Mouse (Mus musculus): ENCODE measurements around the gene Uchl4. TPM values are rescaled to one million over a fixed set of nuclear protein-coding genes. Genes with fewer than 3 reads are reported as not detected.
"Not testable (repeated sequence)": the region's sequence is repeated elsewhere in the genome, so short reads cannot be mapped to it uniquely, and the experiment has no call there.

The Uchl4 gene
- polyA plus RNA-seq (2015; fragmentation: Nextera tagmentation; extraction: Ambion mirVana), result 1.8 and 2.4 TPM in 2 replicates

DNA sequence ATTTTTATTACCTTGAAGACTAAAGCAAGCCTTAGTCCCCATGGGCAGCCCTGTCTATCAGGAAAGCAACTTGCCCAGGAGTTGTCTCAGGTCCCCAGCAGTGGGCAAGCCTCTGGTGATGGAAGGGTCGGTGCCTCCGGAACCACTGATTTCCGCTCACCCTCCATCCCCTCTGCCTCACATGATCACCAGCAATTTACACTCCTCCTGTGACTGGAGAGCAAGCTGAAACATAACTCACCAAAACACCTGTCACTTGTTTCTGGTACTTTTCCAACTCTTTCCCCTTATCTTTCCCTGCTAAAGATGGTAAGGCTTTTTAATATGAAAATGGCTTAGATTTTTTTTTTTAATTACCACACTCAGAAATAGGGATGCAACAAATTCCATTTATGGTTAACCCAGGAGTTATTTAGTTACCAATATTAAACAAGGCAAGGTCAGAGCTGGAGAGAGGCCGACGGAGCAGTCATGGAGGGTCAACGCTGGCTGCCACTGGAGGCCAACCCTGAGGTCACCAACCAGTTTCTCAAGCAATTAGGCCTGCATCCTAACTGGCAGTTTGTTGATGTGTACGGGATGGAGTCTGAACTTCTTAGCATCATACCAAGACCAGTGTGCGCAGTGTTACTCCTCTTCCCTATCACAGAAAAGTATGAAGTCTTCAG is at the start of gene Uchl4:
TSS of gene Uchl4 (plus strand) at position 434 of the 668 bp plus-strand sequence.
- Histone ChIP-seq H3K4me3 (ENCODE audit: low read length) (no peak within 1 kb of the TSS), H3K27me3 (replicated peaks; ENCODE audit: control insufficient read depth, insufficient read depth, low read length) (no peaks in the 10 kb centered on the region), H3K9me3 (ENCODE audit: control insufficient read depth, low read length) (no peaks in the 10 kb centered on the region), H3K4me1 (ENCODE audit: control insufficient read depth, insufficient read depth, low read length) (peaks cover 24% of the 10 kb centered on the region), H3K4me2 (ENCODE audit: low read depth, low read length) (no peak within 1 kb of the TSS), H3K9ac (ENCODE audit: low read depth, low read length) (no peak within 1 kb of the TSS), H3K36me3 (ENCODE audit: control insufficient read depth, insufficient read depth, low read length) (no peaks in the 10 kb centered on the region), H3K27ac (ENCODE audit: low read length) (peak within 1 kb of the TSS; percentile 49; the same call in 1 of the 2 replicates)
- WGBS, result 82% methylated on average over 8 of the region's 8 CpGs
- no peak for ATAC-seq

DNA sequence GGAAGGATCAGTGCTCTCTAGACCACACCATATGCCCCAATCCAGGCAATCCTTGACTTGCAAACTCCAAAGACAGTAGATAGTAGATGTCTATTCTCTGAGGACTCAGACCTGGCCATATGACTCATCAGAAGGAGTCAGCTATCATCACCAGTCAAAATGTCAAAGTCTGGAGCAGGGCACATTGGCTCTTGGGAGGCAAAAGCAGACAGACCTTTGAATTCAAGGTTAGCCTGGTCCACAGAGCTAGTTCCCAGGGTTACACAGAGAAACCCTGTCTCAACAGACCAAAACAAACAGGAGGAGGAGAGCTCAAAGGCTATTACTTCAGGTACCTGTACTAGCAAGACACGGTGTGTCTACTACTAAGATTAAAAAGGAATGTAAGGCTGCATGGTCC is 41.1 kb upstream of the Uchl4 start:
- Histone ChIP-seq H3K27me3 (replicated peaks; ENCODE audit: control insufficient read depth, insufficient read depth, low read length) (no peaks in the 10 kb centered on the region), H3K27ac (ENCODE audit: low read length) (no peak overlapping the region), H3K4me2 (ENCODE audit: low read depth, low read length) (no peak overlapping the region), H3K9ac (ENCODE audit: low read depth, low read length) (no peak overlapping the region), H3K36me3 (ENCODE audit: control insufficient read depth, insufficient read depth, low read length) (peaks cover 19% of the 10 kb centered on the region), H3K9me3 (ENCODE audit: control insufficient read depth, low read length) (no peaks in the 10 kb centered on the region), H3K4me1 (ENCODE audit: control insufficient read depth, insufficient read depth, low read length) (peaks cover 6% of the 10 kb centered on the region; the same call in 1 of the 2 replicates), H3K4me3 (ENCODE audit: low read length) (no peak overlapping the region)
- ATAC-seq, result no peak
- WGBS, result 96% methylated on average over 1 of the region's 1 CpGs

DNA sequence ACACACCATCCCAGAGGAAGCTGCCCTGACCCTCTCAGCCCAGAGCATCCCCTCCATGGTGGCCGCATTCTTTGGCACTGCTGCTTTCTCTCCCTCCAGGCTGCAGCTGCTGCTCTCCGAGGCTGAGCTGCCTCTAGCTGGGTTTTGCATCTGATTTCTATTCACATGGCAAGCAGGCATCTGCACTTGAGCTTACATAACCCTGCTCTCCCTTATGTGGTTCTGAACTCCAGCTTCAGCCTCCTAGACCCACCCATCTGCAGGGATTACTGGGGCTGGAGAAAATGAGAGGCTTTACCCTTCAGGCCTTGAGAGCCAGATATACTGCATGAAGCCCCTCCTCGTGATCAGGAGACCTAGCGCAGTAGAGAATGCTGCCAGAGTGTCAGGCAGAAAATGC is 39.4 kb upstream of the Uchl4 start:
- no peak for ATAC-seq
- Histone ChIP-seq H3K9ac (ENCODE audit: low read depth, low read length) (no peak overlapping the region), H3K4me3 (ENCODE audit: low read length) (no peak overlapping the region), H3K36me3 (ENCODE audit: control insufficient read depth, insufficient read depth, low read length) (peaks cover 19% of the 10 kb centered on the region), H3K4me1 (ENCODE audit: control insufficient read depth, insufficient read depth, low read length) (peaks cover 8% of the 10 kb centered on the region; the same call in 1 of the 2 replicates), H3K27me3 (replicated peaks; ENCODE audit: control insufficient read depth, insufficient read depth, low read length) (no peaks in the 10 kb centered on the region), H3K9me3 (ENCODE audit: control insufficient read depth, low read length) (no peaks in the 10 kb centered on the region), H3K4me2 (ENCODE audit: low read depth, low read length) (no peak overlapping the region), H3K27ac (ENCODE audit: low read length) (no peak overlapping the region)
- WGBS, result 75% methylated on average over 4 of the region's 4 CpGs

DNA sequence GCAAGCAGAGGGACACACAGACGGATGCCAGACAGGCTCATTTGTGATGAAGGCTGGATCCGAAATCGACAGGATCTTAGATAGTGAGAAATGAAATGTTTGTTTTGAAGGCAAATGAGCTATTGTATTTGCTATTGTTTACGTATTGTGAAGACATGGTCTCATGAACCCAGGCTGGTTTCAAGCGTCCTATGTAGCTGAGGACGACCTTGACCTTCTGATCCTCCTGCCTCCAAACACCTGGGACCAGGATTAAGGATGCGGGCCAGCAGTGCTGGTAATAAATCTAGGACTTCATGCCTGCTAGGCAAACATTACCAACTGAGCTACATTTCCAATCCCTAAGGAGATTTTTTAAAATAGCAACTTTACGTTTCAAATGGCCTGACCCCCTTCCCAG is 37.5 kb upstream of the Uchl4 start:
- H3K4me1 ChIP-seq (ENCODE audit: control insufficient read depth, insufficient read depth, low read length), result peaks cover 8% of the 10 kb centered on the region; the same call in 1 of the 2 replicates
- no peaks in the 10 kb centered on the region for H3K9me3 ChIP-seq (ENCODE audit: control insufficient read depth, low read length)
- H3K4me3 ChIP-seq (ENCODE audit: low read length), result no peak overlapping the region
- H3K36me3 ChIP-seq (ENCODE audit: control insufficient read depth, insufficient read depth, low read length), result peaks cover 14% of the 10 kb centered on the region
- H3K27ac ChIP-seq (ENCODE audit: low read length), result no peak overlapping the region
- WGBS, result 78% methylated on average over 8 of the region's 8 CpGs
- H3K9ac ChIP-seq (ENCODE audit: low read depth, low read length), result no peak overlapping the region
- ATAC-seq, result no peak
- H3K27me3 ChIP-seq (replicated peaks; ENCODE audit: control insufficient read depth, insufficient read depth, low read length), result no peaks in the 10 kb centered on the region
- H3K4me2 ChIP-seq (ENCODE audit: low read depth, low read length), result no peak overlapping the region

DNA sequence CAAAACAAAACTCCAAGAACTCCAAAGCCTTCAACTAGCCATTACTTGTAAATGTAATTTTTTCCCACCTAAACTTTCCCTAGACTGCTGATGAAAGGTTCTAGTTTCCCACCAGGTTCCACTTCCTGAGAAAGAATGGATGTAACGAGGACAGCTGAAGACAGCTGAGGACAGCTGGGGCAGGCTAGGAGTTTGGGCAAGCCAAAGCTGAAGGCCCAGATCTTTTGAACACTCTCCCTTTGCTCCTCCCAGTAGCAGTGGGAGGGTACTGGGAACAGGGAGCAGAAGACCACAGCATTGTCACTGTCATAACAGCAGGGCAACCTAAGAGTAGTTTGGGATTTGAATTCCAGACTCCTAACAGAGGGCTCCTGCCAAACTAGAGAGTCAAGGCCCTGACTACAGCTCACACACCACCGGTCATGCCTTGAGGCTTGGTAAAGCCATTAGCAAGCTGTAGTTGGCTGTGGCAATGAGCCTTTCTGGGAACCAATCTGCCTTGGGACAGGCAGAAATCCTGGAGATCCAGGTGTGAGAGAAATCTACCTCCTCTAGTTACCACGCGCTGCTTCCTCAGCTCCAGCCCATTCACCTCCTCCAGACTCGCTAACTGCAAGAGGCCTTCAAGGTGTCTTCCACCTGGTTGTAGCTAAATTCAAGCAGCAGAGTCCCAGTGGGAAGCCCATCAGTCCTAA is 36.8 kb upstream of the Uchl4 start:
- Histone ChIP-seq H3K36me3 (ENCODE audit: control insufficient read depth, insufficient read depth, low read length) (peaks cover 7% of the 10 kb centered on the region), H3K9ac (ENCODE audit: low read depth, low read length) (no peak overlapping the region), H3K4me2 (ENCODE audit: low read depth, low read length) (no peak overlapping the region), H3K4me1 (ENCODE audit: control insufficient read depth, insufficient read depth, low read length) (peaks cover 12% of the 10 kb centered on the region; the same call in 1 of the 2 replicates), H3K27ac (ENCODE audit: low read length) (peak overlapping the region; percentile 79), H3K4me3 (ENCODE audit: low read length) (no peak overlapping the region), H3K27me3 (replicated peaks; ENCODE audit: control insufficient read depth, insufficient read depth, low read length) (no peaks in the 10 kb centered on the region), H3K9me3 (ENCODE audit: control insufficient read depth, low read length) (no peaks in the 10 kb centered on the region)
- WGBS, result 87% methylated on average over 5 of the region's 5 CpGs
- peak; percentile 10; the same call in 1 of the 2 replicates for ATAC-seq

DNA sequence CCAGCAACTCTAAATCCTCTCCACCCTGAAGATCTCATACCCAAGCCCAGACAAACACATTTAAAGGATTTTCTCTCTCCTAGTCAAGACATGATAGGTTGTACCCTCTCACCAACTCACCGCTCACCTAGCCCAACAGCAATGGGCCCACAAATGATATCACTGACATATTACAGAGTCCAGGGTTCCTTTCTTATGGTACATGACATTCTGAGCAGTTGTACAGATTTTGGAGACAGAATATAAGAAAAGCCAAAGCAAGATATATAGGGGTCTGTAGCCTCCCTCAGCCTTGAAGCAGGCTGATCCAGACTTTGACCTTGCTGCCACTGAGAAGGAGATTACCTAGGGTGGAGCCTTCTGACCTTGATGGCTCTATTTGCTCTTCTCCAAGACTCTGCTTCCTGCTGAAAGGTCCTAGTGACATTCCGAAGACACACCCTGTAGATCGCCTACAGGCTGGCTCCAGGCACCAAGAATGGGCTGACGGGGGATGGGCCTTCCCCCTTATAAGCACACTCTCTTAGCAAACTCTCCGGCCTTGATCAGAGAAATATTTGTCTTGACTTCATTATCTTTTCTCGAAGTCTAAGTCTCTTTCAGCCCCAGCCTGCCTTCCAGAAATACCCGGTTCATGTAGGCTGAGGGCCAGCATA is 36.1 kb upstream of the Uchl4 start:
- not testable (repeated sequence) for H3K4me3 ChIP-seq (ENCODE audit: low read length); H3K27me3 ChIP-seq (replicated peaks; ENCODE audit: control insufficient read depth, insufficient read depth, low read length); H3K4me2 ChIP-seq (ENCODE audit: low read depth, low read length); H3K9me3 ChIP-seq (ENCODE audit: control insufficient read depth, low read length); H3K9ac ChIP-seq (ENCODE audit: low read depth, low read length); H3K36me3 ChIP-seq (ENCODE audit: control insufficient read depth, insufficient read depth, low read length)
- Histone ChIP-seq H3K4me1 (ENCODE audit: control insufficient read depth, insufficient read depth, low read length) (peaks cover 12% of the 10 kb centered on the region; the same call in 1 of the 2 replicates), H3K27ac (ENCODE audit: low read length) (peak overlapping the region; percentile 93)
- peak; percentile 65 for ATAC-seq
- 62% methylated on average over 7 of the region's 7 CpGs for WGBS

DNA sequence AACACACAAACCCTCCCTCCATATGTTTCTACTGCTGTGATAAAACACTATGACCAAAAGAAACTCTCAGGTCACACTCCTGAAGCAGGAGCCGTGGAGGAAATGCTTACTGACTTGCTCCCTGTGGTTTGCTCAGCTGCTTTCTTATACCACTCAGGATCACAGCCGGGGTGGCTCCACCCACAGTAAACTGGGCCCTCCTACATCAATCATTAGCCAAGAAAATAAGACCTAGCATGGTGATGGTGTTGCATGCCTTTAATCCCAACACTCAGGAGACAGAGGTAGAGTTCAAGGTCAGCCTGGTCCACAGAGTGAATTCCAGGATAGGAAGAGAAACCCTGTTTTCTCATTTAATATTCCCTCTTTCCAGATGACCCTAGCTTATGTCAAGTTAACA is 35.1 kb upstream of the Uchl4 start:
- no peak overlapping the region for H3K4me3 ChIP-seq (ENCODE audit: low read length)
- 49% methylated on average over 2 of the region's 2 CpGs for WGBS
- peak overlapping the region; percentile 93 for H3K27ac ChIP-seq (ENCODE audit: low read length)
- H3K4me1 ChIP-seq (ENCODE audit: control insufficient read depth, insufficient read depth, low read length), result peaks cover 12% of the 10 kb centered on the region; the same call in 1 of the 2 replicates
- no peaks in the 10 kb centered on the region for H3K27me3 ChIP-seq (replicated peaks; ENCODE audit: control insufficient read depth, insufficient read depth, low read length)
- ATAC-seq, result peak; percentile 81
- H3K9me3 ChIP-seq (ENCODE audit: control insufficient read depth, low read length), result no peaks in the 10 kb centered on the region
- 0 out of 2 replicates have a peak, but pooled peaks cover 3% of the 10 kb centered on the region for H3K36me3 ChIP-seq (ENCODE audit: control insufficient read depth, insufficient read depth, low read length)
- no peak overlapping the region for H3K9ac ChIP-seq (ENCODE audit: low read depth, low read length)
- peak overlapping the region; percentile 20; the same call in 1 of the 2 replicates for H3K4me2 ChIP-seq (ENCODE audit: low read depth, low read length)

DNA sequence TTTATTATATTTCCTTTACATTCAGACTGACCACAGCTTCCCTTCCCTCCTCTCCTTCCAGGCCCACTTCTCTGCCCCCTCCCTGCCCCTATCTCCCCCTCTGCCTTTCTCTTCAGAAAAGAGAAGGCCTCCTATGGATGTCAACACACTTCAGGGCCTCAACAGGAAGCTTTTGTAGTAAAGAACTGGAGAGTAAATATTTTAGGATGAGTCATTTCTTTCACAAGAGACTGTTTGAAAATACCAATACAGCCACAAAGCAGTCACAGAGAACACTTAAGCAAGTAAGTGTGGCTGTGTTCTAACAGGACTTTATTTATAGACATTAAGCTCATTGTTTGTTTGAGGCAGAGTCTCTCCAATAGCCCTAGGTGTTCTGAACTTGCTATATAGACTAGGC is 32.7 kb upstream of the Uchl4 start:
- Histone ChIP-seq H3K27ac (ENCODE audit: low read length) (no peak overlapping the region), H3K9me3 (ENCODE audit: control insufficient read depth, low read length) (no peaks in the 10 kb centered on the region), H3K9ac (ENCODE audit: low read depth, low read length) (no peak overlapping the region), H3K4me2 (ENCODE audit: low read depth, low read length) (no peak overlapping the region), H3K4me1 (ENCODE audit: control insufficient read depth, insufficient read depth, low read length) (peaks cover 12% of the 10 kb centered on the region; the same call in 1 of the 2 replicates), H3K27me3 (replicated peaks; ENCODE audit: control insufficient read depth, insufficient read depth, low read length) (no peaks in the 10 kb centered on the region), H3K36me3 (ENCODE audit: control insufficient read depth, insufficient read depth, low read length) (no peaks in the 10 kb centered on the region), H3K4me3 (ENCODE audit: low read length) (no peak overlapping the region)
- no peak for ATAC-seq

DNA sequence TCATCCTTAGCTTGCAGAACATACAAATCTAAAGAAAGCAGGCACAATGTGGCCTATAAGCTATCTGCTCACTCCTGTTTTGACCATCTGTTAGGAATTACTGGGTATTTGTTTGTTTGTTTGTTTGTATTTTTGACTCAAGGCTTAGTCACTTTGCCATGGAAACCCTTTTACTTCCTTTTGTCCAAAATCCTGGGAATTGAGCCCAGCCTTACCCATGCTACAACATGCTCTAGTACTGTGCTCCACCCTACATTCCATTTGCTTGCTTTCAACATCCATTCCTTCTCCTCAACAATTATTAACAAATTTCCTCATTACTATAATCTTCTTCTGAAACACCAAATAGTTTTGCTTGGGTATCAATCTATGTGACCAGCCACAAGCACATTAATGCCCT is 32.1 kb upstream of the Uchl4 start:
- no peak overlapping the region for H3K27ac ChIP-seq (ENCODE audit: low read length)

More for the DNA sequence above, 32.1 kb upstream of the Uchl4 start:
- ATAC-seq, result no peak
- Histone ChIP-seq H3K27me3 (replicated peaks; ENCODE audit: control insufficient read depth, insufficient read depth, low read length) (no peaks in the 10 kb centered on the region), H3K4me2 (ENCODE audit: low read depth, low read length) (no peak overlapping the region), H3K4me3 (ENCODE audit: low read length) (no peak overlapping the region), H3K9me3 (ENCODE audit: control insufficient read depth, low read length) (no peaks in the 10 kb centered on the region), H3K36me3 (ENCODE audit: control insufficient read depth, insufficient read depth, low read length) (no peaks in the 10 kb centered on the region), H3K4me1 (ENCODE audit: control insufficient read depth, insufficient read depth, low read length) (peaks cover 12% of the 10 kb centered on the region; the same call in 1 of the 2 replicates), H3K9ac (ENCODE audit: low read depth, low read length) (no peak overlapping the region)
